Comparison of ENCODE assay signal across 9 mouse cellular contexts in genomic region chr9:67220388-67220787, GRCm38 (mm10).
DNase-seq lines count a peak whose midpoint lies in the region; ATAC-seq and TF ChIP-seq lines count a peak whose summit lies in the region.
"Had no signal": no experiment of that assay in that cellular context is flagged by ENCODE, and none has a peak within 500 bp of the region (broad histone marks: within the 10 kb centered on the region; RNA-seq: fewer than 3 reads in every experiment).

No protein-coding gene starts in this region.

- no peaks in the 10 kb centered on the region for H3K9me3 ChIP-seq in hindbrain, postnatal 0 days (ENCODE audit: low read length)
- H3K9me3 ChIP-seq in hindbrain, embryonic 13.5 days = no peaks in the 10 kb centered on the region
- H3K9me3 ChIP-seq: embryonic facial prominence, embryonic 15.5 days; limb, embryonic 13.5 days had no signal

- no peak overlapping the region for H3K4me2 ChIP-seq in hindbrain, postnatal 0 days (ENCODE audit: low read depth, low read length)
- H3K4me2 ChIP-seq in hindbrain, embryonic 13.5 days = no peak overlapping the region
- H3K4me2 ChIP-seq: embryonic facial prominence, embryonic 15.5 days; limb, embryonic 13.5 days had no signal

- peak; percentile 61 for TF ChIP-seq CTCF in hindbrain, postnatal 0 days (IDR thresholded peaks at IDR 0.05; ENCODE audit: low read depth)

- peaks cover 6% of the 10 kb centered on the region for H3K36me3 ChIP-seq in hindbrain, postnatal 0 days (ENCODE audit: insufficient read depth, low read length)
- H3K36me3 ChIP-seq in hindbrain, embryonic 13.5 days = peaks cover 18% of the 10 kb centered on the region

- no peaks in the 10 kb centered on the region for H3K4me1 ChIP-seq in hindbrain, postnatal 0 days (ENCODE audit: insufficient read depth, low read length)
- no peaks in the 10 kb centered on the region for H3K4me1 ChIP-seq in hindbrain, embryonic 13.5 days (replicated peaks)

- no peaks in the 10 kb centered on the region for H3K27me3 ChIP-seq in hindbrain, postnatal 0 days (ENCODE audit: insufficient read depth, low read length)
- no peaks in the 10 kb centered on the region for H3K27me3 ChIP-seq in hindbrain, embryonic 13.5 days
- H3K27me3 ChIP-seq: embryonic facial prominence, embryonic 15.5 days; limb, embryonic 13.5 days had no signal

- 60% methylated on average over 3 of the region's 3 CpGs for WGBS in hindbrain, postnatal 0 days
- WGBS in hindbrain, embryonic 13.5 days = 70% methylated on average over 3 of the region's 3 CpGs

- no peak overlapping the region for H3K27ac ChIP-seq in hindbrain, postnatal 0 days
- H3K27ac ChIP-seq in hindbrain, embryonic 13.5 days = no peak overlapping the region
- H3K27ac ChIP-seq: embryonic facial prominence, embryonic 15.5 days; limb, embryonic 13.5 days had no signal

- intact Hi-C loops in gastrocnemius, postnatal 14 days (cut with DNase I; ENCODE audit: low total_unique reads) = loop anchor here (5.0 kb wide), 1 partner anchor 52 kb away; no protein-coding TSS in a partner anchor

- no peak for ATAC-seq in hindbrain, postnatal 0 days
- ATAC-seq in hindbrain, embryonic 13.5 days (ENCODE audit: low FRiP score) = no peak

- no peak overlapping the region for H3K9ac ChIP-seq in hindbrain, postnatal 0 days (replicated peaks; ENCODE audit: low read length)
- no peak overlapping the region for H3K9ac ChIP-seq in hindbrain, embryonic 13.5 days
- H3K9ac ChIP-seq: embryonic facial prominence, embryonic 15.5 days; limb, embryonic 13.5 days had no signal

- no peak overlapping the region for H3K4me3 ChIP-seq in hindbrain, postnatal 0 days (ENCODE audit: low read length)
- no peak overlapping the region for H3K4me3 ChIP-seq in hindbrain, embryonic 13.5 days
- H3K4me3 ChIP-seq: embryonic facial prominence, embryonic 15.5 days; limb, embryonic 13.5 days had no signal

- peak; percentile 31 for DNase-seq in hindbrain, postnatal 0 days (ENCODE audit: low spot score)
- DNase-seq in B cell, adult 2 months = peak; percentile 9 to 20
- DNase-seq in MN1 (ENCODE audit: low spot score) = peak; percentile 24
- peak; percentile 31 for DNase-seq in gastrocnemius, postnatal 14 days
- no peak for DNase-seq in natural killer cell, adult 2 months (ENCODE audit: low spot score in 2 of 2)
- DNase-seq in left cerebral cortex, adult 8-10 months (ENCODE audit: low spot score in 2 of 2) = no peak

Comparison
In these comparisons a context has a peak if more than half of its experiments do, and no peak if none do; other contexts are left out.
1. DNase-seq: peak in hindbrain, postnatal 0 days (single experiment), B cell, adult 2 months (2 of 2), MN1 (single experiment) and gastrocnemius, postnatal 14 days (single experiment); none in natural killer cell, adult 2 months (0 of 2) and left cerebral cortex, adult 8-10 months (0 of 2).